Mouse (Mus musculus): Measurements from ENCODE around the gene Smyd1.

DNA sequence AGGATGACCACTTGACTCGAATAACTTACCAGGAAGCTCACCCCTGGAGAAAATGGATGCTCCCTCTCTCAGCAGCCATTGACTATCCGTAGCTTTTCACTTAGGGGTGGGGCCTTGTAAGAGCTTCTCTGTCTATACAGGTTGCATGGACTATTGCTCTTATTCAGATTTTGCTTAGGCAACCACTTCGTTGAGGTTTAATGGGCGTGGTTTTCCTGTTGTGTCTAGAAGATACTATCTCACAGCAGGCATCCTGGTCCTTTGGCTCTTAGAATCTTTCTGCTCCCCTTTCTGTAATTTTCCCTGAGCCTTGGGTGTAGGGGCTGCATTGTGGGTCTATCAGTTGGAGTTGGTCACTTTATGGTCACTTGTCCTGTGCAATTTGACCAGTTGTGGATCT lies 100.5 kb downstream of the Smyd1 start:
- no peak for TF ChIP-seq ZNF384 (IDR thresholded peaks at IDR 0.05; ENCODE audit: low read depth, low read length)
- TF ChIP-seq CHD2 (IDR thresholded peaks at IDR 0.05; ENCODE audit: low read depth, low read length), result no peak
- no peak for TF ChIP-seq MAFK (IDR thresholded peaks at IDR 0.05; ENCODE audit: insufficient read depth, low read depth, low read length)
- TF ChIP-seq HCFC1 (IDR thresholded peaks at IDR 0.05; ENCODE audit: borderline replicate concordance, insufficient read depth, low read length), result no peak
- TF ChIP-seq ZC3H11A (IDR thresholded peaks at IDR 0.05; ENCODE audit: borderline replicate concordance, low read depth, low read length), result no peak

All from ES-E14 (cell line).